Mouse (Mus musculus) pancreas, adult 10 weeks (tissue): ENCODE measurements around the gene Olfr798. TPM values are rescaled to one million over a fixed set of nuclear protein-coding genes. Genes with fewer than 3 reads are reported as not detected.

ENCODE experiments used
- polyA plus RNA-seq: library from polyadenylated mRNA; stranded (reverse); fragments of 350-450 nt; fragmentation: Illumina TruSeq; extraction: RNeasy Lipid Tissue Mini Kit (QIAGEN cat#74804); gene quantifications from one replicate; pipeline ENCODE4 v1.2.3, GENCODE M21; 2015; ENCODE audit warnings: low read depth, low replicate concordance; ENCODE audit not compliant: insufficient read depth

Gene Olfr798
- not detected for polyA plus RNA-seq

GRCm38 (mm10) chr10:129627834-129628233, at the start of gene Olfr798:
Gene Olfr798, minus strand, starts transcription at chr10:129627934.

GRCm38 (mm10) chr10:129673765-129674164, 46.0 kb upstream of the Olfr798 start, which contains the start of gene Olfr801:
Gene Olfr801, minus strand, starts transcription at chr10:129673865.

GRCm38 (mm10) chr10:129657394-129657793, 29.7 kb upstream of the Olfr798 start, which contains the start of gene Olfr800:
Gene Olfr800, plus strand, starts transcription at chr10:129657694.

GRCm38 (mm10) chr10:129637184-129637583, 9.4 kb upstream of the Olfr798 start, which contains the start of gene Olfr799:
Gene Olfr799, plus strand, starts transcription at chr10:129637484.

GRCm38 (mm10) chr10:129612470-129612869, 15.3 kb downstream of the Olfr798 start, which contains the start of gene Olfr796:
Gene Olfr796, minus strand, starts transcription at chr10:129612570.

Other genes starting within 250 kb of the Olfr798 start
- gene Olfr784, start 243.9 kb downstream of the Olfr798 start, polyA plus RNA-seq: not detected
- gene Olfr785, start 222.5 kb downstream of the Olfr798 start, polyA plus RNA-seq: not detected
- gene Olfr786, start 200.6 kb downstream of the Olfr798 start, polyA plus RNA-seq: not detected
- gene Olfr787, start 166.1 kb downstream of the Olfr798 start, polyA plus RNA-seq: not detected
- gene Olfr788, start 156.9 kb downstream of the Olfr798 start, polyA plus RNA-seq: not detected
- not detected for gene Olfr789, start 143.2 kb downstream of the Olfr798 start, polyA plus RNA-seq
- gene Olfr790, start 129.4 kb downstream of the Olfr798 start, polyA plus RNA-seq: not detected
- not detected for gene Olfr791, start 106.1 kb downstream of the Olfr798 start, polyA plus RNA-seq
- gene Olfr792, start 88.8 kb downstream of the Olfr798 start, polyA plus RNA-seq: not detected
- not detected for gene Olfr794, start 60.3 kb downstream of the Olfr798 start, polyA plus RNA-seq
- gene Olfr796, start 15.4 kb downstream of the Olfr798 start, polyA plus RNA-seq: not detected
- gene Olfr799, start 9.6 kb upstream of the Olfr798 start, polyA plus RNA-seq: not detected
- not detected for gene Olfr800, start 29.8 kb upstream of the Olfr798 start, polyA plus RNA-seq
- gene Olfr801, start 45.9 kb upstream of the Olfr798 start, polyA plus RNA-seq: not detected
- not detected for gene Olfr802, start 60.2 kb upstream of the Olfr798 start, polyA plus RNA-seq
- not detected for gene Olfr803, start 66.4 kb upstream of the Olfr798 start, polyA plus RNA-seq
- gene Olfr804, start 75.3 kb upstream of the Olfr798 start, polyA plus RNA-seq: not detected
- not detected for gene Olfr805, start 101.4 kb upstream of the Olfr798 start, polyA plus RNA-seq
- gene Olfr806, start 114.0 kb upstream of the Olfr798 start, polyA plus RNA-seq: not detected
- not detected for gene Olfr807, start 129.9 kb upstream of the Olfr798 start, polyA plus RNA-seq
- gene Olfr808, start 137.5 kb upstream of the Olfr798 start, polyA plus RNA-seq: not detected
- gene Olfr809, start 146.7 kb upstream of the Olfr798 start, polyA plus RNA-seq: not detected
- not detected for gene Olfr810, start 167.0 kb upstream of the Olfr798 start, polyA plus RNA-seq
- not detected for gene Olfr811, start 176.5 kb upstream of the Olfr798 start, polyA plus RNA-seq
- not detected for gene Olfr812, start 218.2 kb upstream of the Olfr798 start, polyA plus RNA-seq
- not detected for gene Olfr813, start 227.4 kb upstream of the Olfr798 start, polyA plus RNA-seq